Mouse (Mus musculus): ENCODE data around the gene Xdh.

The Xdh gene

DNA sequence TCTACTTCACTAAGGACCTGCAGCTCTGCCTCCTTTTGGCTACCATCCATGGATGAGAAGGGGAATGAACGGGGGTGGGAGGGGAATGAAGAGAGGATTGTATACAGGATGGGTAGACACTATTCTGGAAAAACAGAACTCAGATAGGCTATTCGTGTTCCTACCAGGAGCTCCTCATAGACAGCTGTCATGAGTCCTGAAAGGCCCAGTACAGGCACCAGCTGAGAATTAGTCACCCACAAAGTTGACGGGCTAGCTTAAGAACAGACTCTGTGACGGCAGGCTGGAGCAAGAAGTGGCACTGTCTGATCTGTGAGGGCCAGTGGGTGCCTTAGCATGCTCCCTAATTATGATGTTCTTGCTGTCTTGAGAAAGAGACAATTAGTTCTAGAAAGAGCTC is 21.3 kb upstream of the Xdh start:
- TF ChIP-seq CTCF (conservative IDR thresholded peaks at IDR 0.05; ENCODE audit: low read length) (no peak), POU5F1 (IDR thresholded peaks at IDR 0.05; ENCODE audit: borderline replicate concordance, low read length) (no peak), NANOG (IDR thresholded peaks at IDR 0.05; ENCODE audit: borderline replicate concordance, low read length) (no peak)

DNA sequence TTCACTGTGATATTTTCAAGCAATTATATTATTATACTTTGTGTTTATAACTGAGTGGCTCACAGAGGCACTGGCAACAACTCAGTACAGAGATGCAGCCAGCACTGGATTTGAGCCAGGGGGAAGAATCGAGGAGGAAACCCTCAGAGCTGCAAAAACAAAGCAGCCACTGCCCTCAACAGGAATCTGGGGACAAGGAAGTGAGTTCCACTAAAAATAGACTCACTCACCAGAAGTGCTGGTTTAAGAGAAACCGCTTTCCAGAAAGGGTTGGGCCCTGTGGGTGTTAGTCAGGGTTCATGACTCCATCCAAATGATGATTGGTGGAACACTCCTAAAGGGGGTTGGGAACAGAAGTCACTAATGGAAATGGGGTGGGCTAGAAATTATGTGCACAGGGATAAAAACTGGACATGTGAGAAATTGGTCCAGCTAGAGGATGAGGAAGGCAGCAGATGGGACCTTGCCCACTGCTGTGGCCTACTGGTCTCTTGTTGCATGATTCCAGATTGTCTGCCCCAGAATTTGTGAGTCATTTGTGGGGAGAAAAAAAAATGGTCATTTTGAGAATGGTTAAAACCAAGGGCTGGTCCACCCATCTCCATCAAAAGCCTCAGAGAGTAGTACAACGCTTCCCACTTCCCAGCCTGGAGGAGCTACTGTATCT is 20.5 kb upstream of the Xdh start:
- TF ChIP-seq NANOG (IDR thresholded peaks at IDR 0.05; ENCODE audit: borderline replicate concordance, low read length), result no peak
- TF ChIP-seq CTCF (conservative IDR thresholded peaks at IDR 0.05; ENCODE audit: low read length), result no peak
- no peaks in the 10 kb centered on the region for H3K9me3 ChIP-seq (ENCODE audit: low read length)
- no peaks in the 10 kb centered on the region for H3K36me3 ChIP-seq (ENCODE audit: insufficient read depth, low read length)
- H3K4me3 ChIP-seq (replicated peaks; ENCODE audit: low read length), result no peak overlapping the region
- H3K4me1 ChIP-seq (replicated peaks; ENCODE audit: low read depth, low read length), result no peaks in the 10 kb centered on the region
- H3K27me3 ChIP-seq (ENCODE audit: insufficient read depth, low read length), result no peaks in the 10 kb centered on the region

More for the DNA sequence above, 21.3 kb upstream of the Xdh start:
- Histone ChIP-seq H3K27me3 (ENCODE audit: insufficient read depth, low read length) (no peaks in the 10 kb centered on the region), H3K4me3 (replicated peaks; ENCODE audit: low read length) (no peak overlapping the region), H3K4me1 (replicated peaks; ENCODE audit: low read depth, low read length) (no peaks in the 10 kb centered on the region), H3K9me3 (ENCODE audit: low read length) (no peaks in the 10 kb centered on the region), H3K36me3 (ENCODE audit: insufficient read depth, low read length) (no peaks in the 10 kb centered on the region)

GRCm38 (mm10) chr17:73964856-73965255 is 14.9 kb upstream of the Xdh start:
- H3K9me3 ChIP-seq (ENCODE audit: low read length), result no peaks in the 10 kb centered on the region
- H3K36me3 ChIP-seq (ENCODE audit: insufficient read depth, low read length), result no peaks in the 10 kb centered on the region
- no peaks in the 10 kb centered on the region for H3K4me1 ChIP-seq (replicated peaks; ENCODE audit: low read depth, low read length)
- TF ChIP-seq POU5F1 (IDR thresholded peaks at IDR 0.05; ENCODE audit: borderline replicate concordance, low read length) (no peak), NANOG (IDR thresholded peaks at IDR 0.05; ENCODE audit: borderline replicate concordance, low read length) (no peak), CTCF (conservative IDR thresholded peaks at IDR 0.05; ENCODE audit: low read length) (no peak)
- no peak overlapping the region for H3K4me3 ChIP-seq (replicated peaks; ENCODE audit: low read length)
- H3K27me3 ChIP-seq (ENCODE audit: insufficient read depth, low read length), result no peaks in the 10 kb centered on the region

GRCm38 (mm10) chr17:73962628-73963043 is 12.6 kb upstream of the Xdh start:
- no peak overlapping the region for H3K4me3 ChIP-seq (replicated peaks; ENCODE audit: low read length)
- no peaks in the 10 kb centered on the region for H3K4me1 ChIP-seq (replicated peaks; ENCODE audit: low read depth, low read length)
- H3K36me3 ChIP-seq (ENCODE audit: insufficient read depth, low read length), result no peaks in the 10 kb centered on the region
- H3K27me3 ChIP-seq (ENCODE audit: insufficient read depth, low read length), result no peaks in the 10 kb centered on the region
- TF ChIP-seq NANOG (IDR thresholded peaks at IDR 0.05; ENCODE audit: borderline replicate concordance, low read length) (no peak), CTCF (conservative IDR thresholded peaks at IDR 0.05; ENCODE audit: low read length) (no peak), POU5F1 (IDR thresholded peaks at IDR 0.05; ENCODE audit: borderline replicate concordance, low read length) (no peak)
- H3K9me3 ChIP-seq (ENCODE audit: low read length), result no peaks in the 10 kb centered on the region

GRCm38 (mm10) chr17:73961801-73962403 is 11.9 kb upstream of the Xdh start:
- no peaks in the 10 kb centered on the region for H3K27me3 ChIP-seq (ENCODE audit: insufficient read depth, low read length)
- H3K4me1 ChIP-seq (replicated peaks; ENCODE audit: low read depth, low read length), result no peaks in the 10 kb centered on the region
- H3K4me3 ChIP-seq (replicated peaks; ENCODE audit: low read length), result no peak overlapping the region
- no peaks in the 10 kb centered on the region for H3K9me3 ChIP-seq (ENCODE audit: low read length)
- TF ChIP-seq CTCF (conservative IDR thresholded peaks at IDR 0.05; ENCODE audit: low read length), result no peak
- TF ChIP-seq NANOG (IDR thresholded peaks at IDR 0.05; ENCODE audit: borderline replicate concordance, low read length), result no peak
- no peak for TF ChIP-seq POU5F1 (IDR thresholded peaks at IDR 0.05; ENCODE audit: borderline replicate concordance, low read length)
- no peaks in the 10 kb centered on the region for H3K36me3 ChIP-seq (ENCODE audit: insufficient read depth, low read length)

DNA sequence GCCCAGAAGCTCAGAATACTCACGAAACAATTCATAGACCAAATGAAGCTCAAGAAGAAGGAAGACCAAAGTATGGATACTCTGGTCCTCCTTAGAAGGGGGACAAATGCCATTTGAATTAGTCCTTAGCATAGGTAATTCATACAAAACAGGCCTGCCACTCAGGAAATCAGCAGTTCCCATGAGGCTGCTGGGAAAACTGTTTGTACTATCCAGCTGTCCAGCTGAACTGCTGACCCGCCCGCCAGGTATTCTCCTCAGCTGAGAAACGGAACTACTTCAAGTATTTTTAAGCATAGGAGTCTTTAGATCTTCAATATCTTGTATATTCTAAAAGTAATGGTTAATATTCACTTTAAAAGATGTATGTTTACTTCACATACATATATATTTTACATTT is 10.7 kb upstream of the Xdh start:
- TF ChIP-seq CTCF (conservative IDR thresholded peaks at IDR 0.05; ENCODE audit: low read length) (no peak), NANOG (IDR thresholded peaks at IDR 0.05; ENCODE audit: borderline replicate concordance, low read length) (no peak), POU5F1 (IDR thresholded peaks at IDR 0.05; ENCODE audit: borderline replicate concordance, low read length) (no peak)
- no peak overlapping the region for H3K4me3 ChIP-seq (replicated peaks; ENCODE audit: low read length)
- no peaks in the 10 kb centered on the region for H3K9me3 ChIP-seq (ENCODE audit: low read length)
- no peaks in the 10 kb centered on the region for H3K36me3 ChIP-seq (ENCODE audit: insufficient read depth, low read length)
- H3K4me1 ChIP-seq (replicated peaks; ENCODE audit: low read depth, low read length), result no peaks in the 10 kb centered on the region
- H3K27me3 ChIP-seq (ENCODE audit: insufficient read depth, low read length), result no peaks in the 10 kb centered on the region

GRCm38 (mm10) chr17:73952103-73952521 is 2.1 kb upstream of the Xdh start:
- TF ChIP-seq POU5F1 (IDR thresholded peaks at IDR 0.05; ENCODE audit: borderline replicate concordance, low read length) (no peak), CTCF (conservative IDR thresholded peaks at IDR 0.05; ENCODE audit: low read length) (no peak), NANOG (IDR thresholded peaks at IDR 0.05; ENCODE audit: borderline replicate concordance, low read length) (no peak)
- Histone ChIP-seq H3K27me3 (ENCODE audit: insufficient read depth, low read length) (no peaks in the 10 kb centered on the region), H3K36me3 (ENCODE audit: insufficient read depth, low read length) (no peaks in the 10 kb centered on the region)

DNA sequence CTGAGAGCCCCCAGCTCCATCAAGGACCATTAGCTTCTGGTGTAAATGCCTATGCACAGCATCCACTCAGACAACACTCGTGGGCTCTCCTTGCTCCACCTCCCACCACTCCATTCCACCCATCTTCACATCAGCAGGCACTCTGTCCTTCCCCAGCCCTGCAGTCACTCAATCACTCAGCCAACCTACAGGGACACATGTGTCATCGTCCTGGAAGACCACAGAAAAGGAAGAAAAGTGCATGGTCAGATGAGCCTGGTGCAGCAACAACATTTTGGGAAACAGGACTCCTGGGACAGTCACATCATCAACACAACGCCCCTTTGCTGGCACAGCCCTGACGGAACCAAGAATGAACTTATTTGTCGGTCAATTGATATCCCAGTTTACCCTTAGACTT is 974 bp upstream of the Xdh start:
- Histone ChIP-seq H3K4me3 (replicated peaks; ENCODE audit: low read length) (no peak overlapping the region), H3K9me3 (ENCODE audit: low read length) (peaks cover 10% of the 10 kb centered on the region; the same call in 1 of the 2 replicates), H3K27me3 (ENCODE audit: insufficient read depth, low read length) (no peaks in the 10 kb centered on the region), H3K36me3 (ENCODE audit: insufficient read depth, low read length) (no peaks in the 10 kb centered on the region), H3K4me1 (replicated peaks; ENCODE audit: low read depth, low read length) (no peaks in the 10 kb centered on the region)
- TF ChIP-seq POU5F1 (IDR thresholded peaks at IDR 0.05; ENCODE audit: borderline replicate concordance, low read length) (no peak), NANOG (IDR thresholded peaks at IDR 0.05; ENCODE audit: borderline replicate concordance, low read length) (no peak), CTCF (conservative IDR thresholded peaks at IDR 0.05; ENCODE audit: low read length) (no peak)

More at GRCm38 (mm10) chr17:73952103-73952521, 2.1 kb upstream of the Xdh start:
- peaks cover 10% of the 10 kb centered on the region; the same call in 1 of the 2 replicates for H3K9me3 ChIP-seq (ENCODE audit: low read length)
- no peak overlapping the region for H3K4me3 ChIP-seq (replicated peaks; ENCODE audit: low read length)
- no peaks in the 10 kb centered on the region for H3K4me1 ChIP-seq (replicated peaks; ENCODE audit: low read depth, low read length)
